Mouse (Mus musculus) stomach, postnatal 0 days (tissue): ENCODE data around the gene Slc10a1.

ENCODE experiments used
- CTCF ChIP-seq: IDR thresholded peaks from 2 replicates; pipeline ENCODE4 v1.5.1; 2016; ENCODE audit warnings: antibody characterized with exemption, low read depth, mild to moderate bottlenecking, moderate library complexity
- EP300 ChIP-seq: optimal IDR thresholded peaks from 2 replicates; pipeline ENCODE3; 2016; ENCODE audit warnings: antibody characterized with exemption

DNA sequence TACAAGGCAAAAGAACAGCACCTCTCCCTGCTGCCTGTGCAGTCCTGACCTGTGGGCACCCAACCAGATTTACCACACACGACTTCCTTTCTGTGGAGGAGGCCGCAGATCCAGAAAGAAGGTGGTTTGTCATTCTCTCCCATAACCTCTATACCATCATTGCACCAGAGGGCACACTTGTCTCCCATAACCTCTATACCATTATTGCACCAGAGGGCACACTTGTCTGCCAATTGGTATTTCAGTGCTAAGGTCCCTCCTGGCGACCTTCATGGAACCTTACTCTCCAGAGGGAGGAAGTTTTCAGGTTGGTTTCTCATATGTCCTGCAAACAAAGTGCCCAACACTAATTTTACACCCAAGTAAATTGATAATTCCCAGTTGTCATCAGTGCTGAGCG lies 18.1 kb upstream of the Slc10a1 start:
- TF ChIP-seq CTCF = peak; percentile 53
- no peak for TF ChIP-seq EP300
